Mouse (Mus musculus) brain, adult 10 weeks (tissue): ENCODE data around the gene Gpr62. TPM values are rescaled to one million over a fixed set of nuclear protein-coding genes. Genes with fewer than 3 reads are reported as not detected.

Experiments
- polyA plus RNA-seq: library from polyadenylated mRNA; stranded (reverse); fragments of 350-450 nt; fragmentation: Illumina TruSeq; extraction: RNeasy Lipid Tissue Mini Kit (QIAGEN cat#74804); gene quantifications from one replicate; pipeline ENCODE4 v1.2.3, GENCODE M21; 2015; ENCODE audit warnings: low read depth, low replicate concordance

Gene Gpr62
- 10.9 TPM for polyA plus RNA-seq

GRCm38 (mm10) chr9:106465571-106466200 lies at the start of gene Gpr62:
TSS of gene Gpr62 (minus strand) at chr9:106465938.

GRCm38 (mm10) chr9:106514273-106514672 lies 48.5 kb upstream of the Gpr62 start, which contains the start of gene Iqcf5:
TSS of gene Iqcf5 (plus strand) at chr9:106514573.

GRCm38 (mm10) chr9:106499667-106500066 lies 33.9 kb upstream of the Gpr62 start, which contains the start of gene Iqcf1:
TSS of gene Iqcf1 (plus strand) at chr9:106499967.

GRCm38 (mm10) chr9:106476924-106477484 lies 11.3 kb upstream of the Gpr62 start, which contains the start of gene Parp3:
TSS of gene Parp3 (minus strand) at chr9:106476949.

DNA sequence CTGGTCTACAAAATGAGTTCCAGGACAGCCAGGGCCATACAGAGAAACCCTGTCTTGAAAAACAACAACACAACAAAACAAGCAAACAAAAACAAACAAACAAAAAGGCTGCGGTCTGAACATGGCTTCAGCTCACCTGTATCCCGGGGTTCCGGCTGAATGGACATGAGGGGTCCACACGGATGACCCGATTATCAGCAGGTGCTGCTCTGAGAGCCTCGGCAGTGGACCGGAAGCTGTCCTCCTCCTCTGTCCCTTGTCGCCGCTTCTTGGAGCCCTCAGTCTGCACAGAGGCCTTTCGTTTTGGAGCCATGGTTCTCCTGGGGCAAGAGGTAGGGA lies 9.9 kb upstream of the Gpr62 start, which contains the start of gene Rrp9:
Rrp9 (plus strand) TSS at position 301 of the 339 bp plus-strand sequence.

DNA sequence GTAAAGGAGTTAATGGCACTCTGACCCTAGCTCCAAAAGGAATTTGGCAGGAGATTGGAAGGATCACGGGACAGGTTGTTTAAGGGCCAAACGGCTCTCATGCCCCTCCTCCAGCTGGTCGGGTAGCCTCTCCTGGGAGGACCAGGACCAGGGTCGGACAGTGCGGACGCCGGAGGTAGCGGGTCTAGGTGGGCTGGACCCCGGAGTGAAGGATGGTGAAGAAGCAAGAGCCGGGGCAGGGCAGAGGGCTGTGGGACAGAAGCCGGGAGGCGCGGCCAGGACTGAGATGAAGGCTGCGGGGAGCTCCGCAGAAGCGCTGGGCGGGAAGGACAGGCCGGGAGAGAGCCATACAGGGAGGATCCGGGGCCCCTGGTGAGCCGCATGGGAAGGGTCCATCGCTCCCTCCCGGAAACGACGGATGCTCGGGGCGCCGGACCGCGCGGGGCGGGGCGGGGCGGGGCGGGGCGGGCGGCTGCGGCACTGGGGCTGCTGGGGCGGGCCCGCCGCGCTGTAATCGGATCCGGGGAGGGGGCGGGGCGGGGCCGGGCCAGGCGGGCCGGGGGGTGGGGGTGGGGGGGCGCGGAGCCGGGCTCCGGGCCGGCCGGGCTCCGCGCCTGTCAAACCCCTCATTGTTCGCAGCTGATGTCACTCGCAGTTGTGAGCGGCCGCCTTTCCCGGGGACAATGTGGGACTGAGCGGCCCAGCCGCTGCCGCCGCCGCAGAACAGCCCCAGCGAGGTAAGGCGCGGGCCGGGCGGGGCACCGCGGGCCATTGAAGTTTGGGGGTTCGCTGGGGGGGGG lies 12.3 kb downstream of the Gpr62 start, which contains the start of gene Pcbp4:
Pcbp4 (plus strand) TSS at position 21 of the 800 bp plus-strand sequence.

DNA sequence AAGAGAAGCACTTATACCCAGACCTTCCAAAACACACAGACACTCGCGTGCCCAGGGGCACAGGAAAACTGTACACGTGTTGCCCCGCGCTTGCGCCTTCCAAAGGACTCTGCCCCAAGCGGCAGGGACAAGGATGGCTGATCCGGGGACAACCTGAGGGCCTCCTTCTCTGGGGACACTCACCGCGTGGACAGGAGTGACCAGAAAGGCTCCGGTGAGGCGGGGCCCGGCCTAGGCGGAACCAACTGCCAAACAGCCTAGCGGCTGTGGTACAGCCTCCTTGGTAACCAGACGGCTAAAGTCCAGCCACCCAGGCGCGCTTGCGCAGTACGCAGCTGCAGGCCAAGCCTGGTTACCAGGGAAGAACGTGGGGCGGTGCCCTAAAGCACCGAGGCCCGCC lies 18.4 kb downstream of the Gpr62 start, which contains the start of the genes Abhd14b and Abhd14a:
Abhd14b (plus strand) TSS at position 112 of the 400 bp plus-strand sequence.
Abhd14a (minus strand) TSS at position 331 of the 400 bp plus-strand sequence.

GRCm38 (mm10) chr9:106429221-106430014 lies 36.3 kb downstream of the Gpr62 start, which contains the start of gene Rpl29:
TSS of gene Rpl29 (plus strand) at chr9:106429454.

Other genes with a start within 250 kb of the Gpr62 start
- gene Tlr9, start 243.3 kb downstream of the Gpr62 start, polyA plus RNA-seq, result 0.61 TPM
- gene Alas1, start 217.3 kb downstream of the Gpr62 start, polyA plus RNA-seq, result 108 TPM
- gene Poc1a, start 184.9 kb downstream of the Gpr62 start, polyA plus RNA-seq, result 22.6 TPM
- gene Dusp7, start 97.3 kb downstream of the Gpr62 start, polyA plus RNA-seq, result 43.8 TPM
- gene Rpl29, start 36.5 kb downstream of the Gpr62 start, polyA plus RNA-seq, result 573 TPM
- gene Acy1, start 27.6 kb downstream of the Gpr62 start, polyA plus RNA-seq, result 19.3 TPM
- gene Abhd14b, start 18.5 kb downstream of the Gpr62 start, polyA plus RNA-seq, result 23.2 TPM
- gene Abhd14a, start 18.3 kb downstream of the Gpr62 start, polyA plus RNA-seq, result 52.0 TPM
- gene Pcbp4, start 12.6 kb downstream of the Gpr62 start, polyA plus RNA-seq, result 165 TPM
- 37.0 TPM for gene Rrp9, start 10.0 kb upstream of the Gpr62 start, polyA plus RNA-seq
- 4.1 TPM for gene Parp3, start 11.0 kb upstream of the Gpr62 start, polyA plus RNA-seq
- gene Iqcf1, start 34.0 kb upstream of the Gpr62 start, polyA plus RNA-seq, result not detected
- gene Iqcf5, start 48.6 kb upstream of the Gpr62 start, polyA plus RNA-seq, result not detected
- not detected for gene Iqcf3, start 95.7 kb upstream of the Gpr62 start, polyA plus RNA-seq
- not detected for gene Iqcf4, start 105.1 kb upstream of the Gpr62 start, polyA plus RNA-seq
- not detected for gene Iqcf6, start 160.6 kb upstream of the Gpr62 start, polyA plus RNA-seq
- 19.8 TPM for gene Grm2, start 190.1 kb upstream of the Gpr62 start, polyA plus RNA-seq
- 89.0 TPM for gene Tex264, start 220.0 kb upstream of the Gpr62 start, polyA plus RNA-seq